Mouse (Mus musculus): ENCODE results near the gene Pnlip.

Pnlip gene

DNA sequence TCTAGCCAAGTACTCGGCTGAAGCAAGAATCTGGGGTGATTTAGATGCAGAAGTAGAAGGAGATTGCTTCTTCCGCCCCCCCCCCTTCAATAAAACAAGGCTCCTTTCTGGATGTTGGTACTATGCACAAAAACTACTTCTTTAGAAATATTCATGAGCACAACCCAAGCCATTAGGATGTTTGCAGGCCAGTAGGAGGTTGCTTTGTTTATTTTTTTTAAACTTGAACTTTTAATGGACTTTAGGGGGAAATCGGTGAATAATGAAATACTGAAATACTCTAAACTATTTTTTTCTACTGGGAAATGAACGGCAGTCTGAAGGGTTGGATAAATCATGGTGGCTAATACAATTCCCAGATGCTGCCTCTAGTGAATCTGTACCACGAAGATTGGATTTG lies at the start of gene Pnlip:
Gene Pnlip, plus strand, starts transcription at position 301 of the 400 bp plus-strand sequence.
- DNase-seq (ENCODE audit: low spot score in 2 of 2) = no peak

DNA sequence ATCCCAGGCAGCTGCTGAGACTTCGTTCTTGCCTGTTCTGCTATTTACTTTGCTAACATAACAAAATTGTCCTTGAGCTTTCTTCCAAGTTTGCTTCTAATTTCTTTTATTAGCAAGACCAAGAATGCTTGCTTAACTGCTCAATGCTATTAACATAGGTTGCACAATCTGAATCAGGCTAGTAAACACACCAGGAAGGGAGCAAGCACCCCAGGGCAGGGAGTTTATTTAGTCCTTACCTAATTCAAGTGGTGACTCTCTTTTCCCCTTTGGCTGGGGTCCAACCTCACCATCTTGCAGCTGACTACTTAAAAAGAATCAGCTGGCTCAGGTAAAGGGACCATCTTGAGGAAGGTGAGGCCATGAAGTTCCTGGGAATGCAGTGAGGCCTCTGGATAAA lies 42.6 kb upstream of the Pnlip start:
- DNase-seq (ENCODE audit: low spot score in 2 of 2) = no peak

DNA sequence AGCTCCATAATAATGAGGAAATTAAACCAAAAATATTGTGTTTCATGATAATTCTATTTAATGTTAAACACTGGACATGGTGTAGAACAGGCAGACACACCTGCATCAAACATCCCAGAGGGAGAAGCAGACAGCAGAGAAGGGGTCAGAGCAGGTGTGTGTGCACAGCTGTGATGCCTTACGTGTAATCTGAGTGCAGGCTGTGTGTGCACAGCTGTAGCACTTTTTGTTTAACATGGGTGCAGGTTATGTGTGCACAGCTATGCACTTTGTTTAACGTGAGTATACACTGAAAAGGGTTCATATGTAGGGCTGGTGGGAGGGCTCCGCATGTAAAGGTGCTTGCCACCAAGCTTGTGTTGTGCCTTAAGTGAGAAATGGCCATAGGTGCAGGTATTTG lies 39.6 kb upstream of the Pnlip start:
- DNase-seq (ENCODE audit: low spot score in 2 of 2) = no peak

DNA sequence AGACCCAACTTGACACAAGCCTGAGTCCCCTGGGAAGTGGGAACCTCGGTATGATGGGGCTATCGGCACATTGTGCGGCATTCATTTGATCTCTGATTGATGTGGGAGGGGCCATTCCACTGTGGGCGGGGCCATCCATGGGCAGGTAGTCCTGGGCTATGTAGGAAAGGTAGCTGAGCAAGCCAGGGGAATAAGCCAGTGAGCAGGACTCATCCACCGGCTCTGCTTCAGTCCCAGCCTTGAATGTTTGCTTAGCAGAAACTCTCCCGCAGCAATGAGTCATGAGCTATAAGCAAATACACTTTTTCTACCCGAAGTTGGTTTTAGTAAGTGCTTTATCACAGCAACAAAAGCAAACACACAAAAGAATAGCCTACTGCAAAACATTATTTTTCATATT lies 35.7 kb upstream of the Pnlip start:
- DNase-seq (ENCODE audit: low spot score in 2 of 2) = no peak

DNA sequence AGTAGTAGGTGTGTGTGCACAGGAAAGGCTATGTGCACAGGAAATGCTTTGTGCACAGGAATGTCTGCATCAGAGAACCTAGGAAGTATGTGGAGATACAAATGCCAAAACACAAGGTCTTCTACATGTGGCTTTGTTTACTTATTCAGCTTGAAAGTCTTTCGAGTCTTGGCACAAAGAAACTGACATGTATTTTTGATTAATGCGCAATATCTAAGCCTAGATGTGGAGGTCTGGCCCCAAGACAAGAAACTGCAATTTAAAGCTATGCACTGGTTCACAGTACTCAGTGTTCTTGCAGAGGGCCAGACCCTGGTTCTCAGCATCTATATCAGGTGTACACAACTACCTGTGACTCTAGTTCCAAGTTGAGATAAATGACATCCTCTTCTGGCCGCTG lies 31.6 kb upstream of the Pnlip start:
- DNase-seq (ENCODE audit: low spot score in 2 of 2) = no peak

DNA sequence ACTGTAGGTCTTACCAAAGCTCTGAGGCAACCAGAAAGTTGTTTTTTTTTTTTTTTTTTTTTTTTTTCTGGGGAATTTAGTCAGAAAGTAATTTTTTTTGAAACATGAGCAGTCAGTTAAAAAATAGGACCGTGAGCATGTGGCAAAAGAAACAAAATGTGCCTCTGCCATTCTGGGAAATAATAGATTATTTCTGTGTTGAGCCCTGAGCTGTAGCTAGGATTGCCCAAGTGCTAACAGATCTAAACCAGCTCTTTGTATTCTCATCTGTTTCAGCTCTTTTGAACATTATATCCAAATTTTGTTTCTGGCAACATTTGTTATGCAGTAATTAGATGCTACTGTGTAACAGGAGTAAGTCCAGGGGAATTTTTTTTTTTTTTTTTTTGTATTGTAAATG lies 30.7 kb upstream of the Pnlip start:
- DNase-seq (ENCODE audit: low spot score in 2 of 2) = no peak

DNA sequence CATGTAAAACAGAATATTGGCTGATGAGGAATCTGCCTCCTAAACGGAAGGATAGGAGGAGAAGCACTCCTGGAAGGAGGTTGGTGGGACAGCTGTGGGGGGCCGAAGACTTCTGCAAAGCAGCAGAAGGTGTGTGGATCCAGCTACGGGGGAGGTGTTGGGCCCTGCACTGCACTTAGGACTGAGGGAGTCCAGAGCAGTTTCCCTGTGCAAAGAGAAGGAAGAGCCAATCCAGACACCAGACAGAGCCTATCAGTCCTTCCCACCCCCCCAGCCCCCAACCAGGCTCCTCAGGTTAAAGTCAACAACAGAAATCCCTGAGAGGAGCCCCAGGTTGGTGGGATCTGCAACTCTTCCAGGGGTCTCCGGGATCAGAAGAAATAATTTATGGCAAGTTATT lies 27.5 kb upstream of the Pnlip start:
- DNase-seq (ENCODE audit: low spot score in 2 of 2) = no peak

DNA sequence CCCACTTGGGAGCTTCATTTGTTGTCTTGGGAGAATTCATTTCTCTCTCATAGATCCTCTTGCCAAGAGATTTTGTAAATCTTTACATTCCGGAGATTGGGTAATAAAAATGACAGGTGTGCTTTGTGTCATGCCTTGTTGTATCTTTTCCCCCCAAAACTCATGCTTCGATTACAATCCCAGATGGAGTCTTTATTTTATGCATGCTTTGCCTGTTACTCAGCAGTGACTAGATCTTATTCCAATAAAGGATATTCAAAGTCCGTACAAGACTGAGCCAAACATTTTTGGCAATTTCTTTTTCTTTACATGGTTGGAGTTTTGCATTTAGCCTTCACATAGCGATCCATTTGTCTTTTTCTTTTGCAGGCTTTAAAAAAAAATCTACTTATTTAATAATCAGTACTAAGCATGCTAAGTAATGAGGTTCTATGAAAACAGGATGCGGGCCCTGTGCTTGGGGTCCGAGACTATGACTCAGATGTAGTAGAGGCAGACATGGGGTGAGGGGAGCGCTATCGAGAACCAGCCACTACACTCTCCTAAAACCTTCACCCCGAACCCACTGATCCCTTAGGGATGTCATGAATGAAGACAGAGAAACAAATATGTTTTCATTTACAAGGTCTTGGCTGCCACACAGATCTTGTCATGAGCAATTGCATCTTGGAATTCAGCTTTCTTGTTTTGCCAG lies 26.9 kb upstream of the Pnlip start:
- DNase-seq (ENCODE audit: low spot score in 2 of 2) = no peak

DNA sequence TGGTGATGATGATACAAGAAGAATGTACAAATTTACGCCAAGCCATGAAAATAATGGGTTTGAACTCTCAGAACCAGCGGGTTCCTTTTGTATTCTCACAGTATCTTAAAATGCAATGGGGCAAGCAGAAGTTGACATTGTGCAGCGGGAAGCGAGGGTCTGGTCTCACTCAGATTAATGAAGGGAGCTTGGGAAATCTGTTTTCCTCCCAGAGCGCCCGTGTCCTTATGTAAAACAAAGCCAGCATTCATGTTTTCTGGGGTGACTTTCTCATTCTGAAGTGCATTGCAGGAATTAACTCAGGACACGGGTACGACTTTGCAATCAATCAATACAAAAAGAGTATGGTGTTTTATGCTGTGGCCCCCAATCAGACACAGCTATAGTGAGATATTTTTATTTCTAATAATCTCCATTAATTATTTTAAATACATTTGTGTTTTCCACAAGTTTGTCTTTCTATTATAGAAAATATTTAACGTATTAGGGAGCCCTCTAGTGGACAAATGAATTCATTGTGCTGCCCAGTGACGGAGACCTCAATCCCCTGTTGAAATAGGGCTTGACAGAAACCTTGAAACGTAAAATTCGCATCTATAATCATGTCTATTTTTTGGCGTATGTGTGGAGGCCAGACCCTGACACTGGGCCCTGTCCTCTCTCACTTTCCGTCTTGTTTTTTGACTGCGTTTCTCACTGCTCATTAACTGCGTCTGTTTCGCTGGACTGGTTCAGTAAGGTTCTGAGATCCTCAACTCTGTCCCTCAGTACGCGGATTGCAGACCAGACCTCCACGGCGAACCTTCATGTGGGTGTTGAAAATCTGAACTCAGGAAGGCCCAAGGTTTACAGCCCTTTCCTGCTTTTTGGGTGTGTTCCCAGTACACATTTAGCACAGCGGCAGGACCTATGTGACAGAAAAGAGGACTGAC lies 24.6 kb upstream of the Pnlip start:
- no peak for DNase-seq (ENCODE audit: low spot score in 2 of 2)

DNA sequence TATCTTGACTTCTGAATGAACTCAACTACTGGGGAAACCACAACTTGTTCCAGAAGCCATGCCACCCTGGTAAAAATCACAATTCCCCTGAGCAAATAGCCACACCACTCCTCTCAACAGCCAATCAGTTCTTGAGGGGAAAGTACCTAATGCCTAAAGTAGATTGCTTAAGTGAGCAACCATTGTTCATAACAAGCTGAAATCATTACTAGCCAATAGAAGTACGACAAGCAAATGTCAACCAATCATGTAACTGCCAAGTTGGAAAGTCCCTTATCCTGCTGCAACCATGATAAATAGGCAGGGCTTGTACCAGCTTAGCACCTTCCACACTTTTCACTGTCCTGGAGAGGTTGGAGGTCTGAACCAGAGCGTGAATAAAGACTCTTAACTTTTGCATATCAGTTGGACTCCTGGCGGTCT lies 22.9 kb upstream of the Pnlip start:
- no peak for DNase-seq (ENCODE audit: low spot score in 2 of 2)

DNA sequence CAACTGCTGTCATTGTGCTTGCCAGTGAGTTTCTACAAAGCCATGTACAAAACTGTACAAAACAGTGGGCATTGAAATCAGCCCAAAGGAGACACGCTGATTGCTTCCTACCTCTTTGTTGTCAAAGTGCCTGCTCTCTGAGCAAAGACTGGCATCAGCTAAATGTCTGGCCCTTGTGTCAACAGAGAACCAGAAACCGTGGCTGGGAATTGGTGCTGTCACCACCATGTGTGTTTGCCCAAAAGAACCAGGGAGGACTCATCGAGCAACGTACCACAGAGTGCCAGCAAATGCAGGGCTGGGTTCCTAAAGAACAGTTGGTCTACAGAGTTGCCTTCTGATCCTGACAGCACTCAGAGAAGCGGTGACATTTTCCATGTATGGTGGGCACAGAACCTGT lies 2.3 kb upstream of the Pnlip start:
- no peak for DNase-seq (ENCODE audit: low spot score in 2 of 2)

DNA sequence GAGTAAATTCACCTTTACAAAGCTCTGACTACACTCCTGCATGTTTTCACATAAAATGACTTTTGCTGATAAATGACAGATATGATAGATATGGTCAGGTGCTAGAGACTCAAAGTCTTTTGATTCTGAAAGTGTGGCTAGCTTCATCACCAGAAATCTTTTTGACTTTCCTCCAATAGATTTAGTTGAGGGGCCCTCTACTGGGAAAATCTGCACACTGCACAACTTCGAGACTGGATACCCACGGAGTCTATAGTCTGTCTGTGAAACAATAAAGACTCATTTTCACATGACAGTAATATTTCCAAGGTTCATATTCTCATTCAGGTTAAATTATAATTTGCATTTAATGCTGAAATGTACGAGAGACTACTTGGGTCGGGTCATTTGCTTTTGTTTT lies 9.8 kb downstream of the Pnlip start:
- no peak for DNase-seq (ENCODE audit: low spot score in 2 of 2)

DNA sequence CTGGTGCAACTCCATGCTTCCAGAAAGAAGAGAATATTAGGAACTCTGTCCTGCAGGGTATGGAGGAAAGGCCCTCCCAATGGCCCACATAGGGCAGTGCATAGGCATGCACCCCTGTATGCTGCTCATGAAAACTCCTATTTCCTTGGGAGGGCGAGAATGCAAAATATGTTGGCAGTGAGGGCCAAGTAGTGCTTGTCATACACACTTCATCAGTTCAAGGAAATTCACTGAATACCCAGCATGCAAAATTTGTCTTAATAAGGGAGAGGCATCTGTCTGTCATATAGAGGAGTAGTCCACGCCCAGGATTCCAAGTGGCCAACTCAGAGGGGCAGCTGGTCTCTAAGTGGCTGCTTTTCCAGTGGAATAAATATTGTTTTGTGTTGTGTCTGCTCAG lies 11.0 kb downstream of the Pnlip start:
- no peak for DNase-seq (ENCODE audit: low spot score in 2 of 2)

DNA sequence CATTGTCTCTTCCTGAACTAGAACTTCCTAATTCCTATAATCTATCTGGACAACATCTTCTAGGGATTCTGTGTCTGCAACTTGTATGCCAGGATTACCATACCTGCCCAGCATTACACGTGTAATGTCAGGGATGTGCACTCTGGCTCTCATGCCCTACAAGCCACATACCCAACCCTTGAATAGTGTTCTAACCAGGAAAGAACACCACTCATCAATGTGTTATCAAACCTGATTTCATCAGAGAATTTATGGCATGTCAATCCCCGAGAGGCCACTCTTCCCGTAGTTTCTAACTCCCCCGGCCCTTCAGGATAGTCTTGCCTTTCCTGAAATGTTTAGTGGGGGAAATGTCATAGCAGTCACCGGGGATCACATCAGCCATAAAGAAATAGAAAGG lies 12.6 kb downstream of the Pnlip start:
- DNase-seq (ENCODE audit: low spot score in 2 of 2) = no peak

DNA sequence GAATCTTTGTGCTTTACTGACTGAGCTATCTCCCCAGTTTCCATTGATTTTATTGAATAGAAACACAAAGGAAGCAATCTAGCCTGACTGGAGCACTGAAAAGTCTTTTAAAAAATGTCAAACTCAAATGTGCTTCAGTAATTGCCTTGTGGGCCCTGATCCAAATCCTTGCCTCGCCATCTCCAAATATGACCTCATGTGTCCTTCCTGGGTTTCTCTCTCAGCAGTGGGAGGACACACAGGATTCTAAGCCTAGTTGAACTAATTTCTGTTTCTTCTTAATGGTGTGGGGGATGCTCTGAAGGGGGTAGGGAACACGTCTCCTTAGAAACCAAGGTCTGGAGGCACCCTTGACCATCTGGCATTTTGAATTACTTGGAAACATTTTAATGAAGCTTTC lies 22.3 kb downstream of the Pnlip start:
- no peak for DNase-seq (ENCODE audit: low spot score in 2 of 2)

DNA sequence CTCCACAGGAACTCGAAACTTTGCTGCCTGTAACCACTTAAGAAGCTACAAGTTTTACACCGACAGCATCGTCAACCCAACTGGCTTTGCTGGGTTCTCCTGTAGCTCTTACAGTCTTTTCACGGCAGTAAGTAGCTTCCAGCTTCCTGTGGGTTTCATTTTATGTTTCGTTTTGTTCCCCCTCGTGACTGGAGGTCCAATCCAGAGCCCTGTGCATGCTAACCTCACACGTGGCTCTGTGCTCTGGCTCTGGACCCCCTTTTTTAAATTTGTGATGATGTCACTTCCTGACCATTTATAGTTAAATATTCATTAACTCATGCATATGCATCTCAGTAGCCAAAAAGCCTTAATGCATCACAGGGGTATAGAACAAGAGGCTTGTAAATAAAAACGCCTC lies 24.8 kb downstream of the Pnlip start:
- DNase-seq (ENCODE audit: low spot score in 2 of 2) = no peak

DNA sequence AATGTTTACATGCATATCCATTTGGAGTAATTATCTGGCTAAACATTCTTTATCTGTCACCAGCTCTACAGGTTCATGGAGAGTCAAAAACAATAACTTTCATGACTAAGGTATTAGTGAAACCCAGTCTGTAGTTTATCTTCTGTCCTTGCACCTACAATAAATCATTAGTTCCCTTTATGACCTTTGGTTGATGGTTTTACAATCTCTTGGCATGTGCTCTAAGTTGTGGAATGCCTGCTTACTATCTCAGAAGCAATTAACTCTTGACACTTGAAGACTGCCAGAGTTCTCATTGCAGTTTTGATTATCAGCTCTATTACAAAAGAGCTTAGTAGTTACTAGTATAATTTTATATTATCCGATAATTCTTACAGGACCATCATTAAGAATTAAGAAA lies 36.6 kb downstream of the Pnlip start:
- no peak for DNase-seq (ENCODE audit: low spot score in 2 of 2)

DNA sequence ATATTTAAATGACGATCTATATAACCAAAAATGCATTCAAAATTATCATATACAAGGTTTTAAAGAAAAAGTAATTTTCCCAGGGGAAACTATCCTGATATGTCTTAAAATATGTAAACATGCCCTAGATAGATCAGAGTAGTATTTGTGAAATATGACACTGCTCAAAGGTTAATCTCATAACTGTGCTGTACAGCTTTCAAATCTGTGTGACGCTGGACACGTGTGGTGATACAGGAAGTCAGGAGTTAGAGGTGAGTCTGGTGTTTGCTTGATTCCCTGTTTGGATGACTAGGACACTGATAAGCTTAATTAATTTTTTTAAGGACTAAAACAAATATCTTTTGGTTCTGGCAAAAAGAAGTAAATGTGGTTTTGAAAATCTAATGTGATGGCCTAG lies 43.0 kb downstream of the Pnlip start:
- DNase-seq (ENCODE audit: low spot score in 2 of 2) = no peak

DNA sequence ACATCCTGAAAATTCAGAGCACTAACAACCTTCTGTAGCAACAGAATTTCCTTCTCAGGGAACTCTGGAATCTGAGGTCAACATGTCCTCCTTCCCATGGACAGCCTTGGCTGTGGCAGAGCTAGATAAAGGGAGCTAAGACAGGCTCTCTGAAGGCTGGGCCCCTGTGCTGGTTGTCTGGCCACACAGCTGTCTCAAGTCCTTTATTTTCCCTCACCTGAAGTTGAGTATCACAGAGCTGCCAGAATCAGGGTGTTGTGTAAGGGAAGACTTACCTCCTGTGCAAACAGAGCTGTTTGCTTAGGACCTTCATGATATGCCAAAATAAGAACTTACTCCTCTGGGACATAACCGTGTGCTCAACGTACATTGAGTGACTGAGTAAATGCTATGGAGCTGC lies 43.9 kb downstream of the Pnlip start:
- no peak for DNase-seq (ENCODE audit: low spot score in 2 of 2)

DNA sequence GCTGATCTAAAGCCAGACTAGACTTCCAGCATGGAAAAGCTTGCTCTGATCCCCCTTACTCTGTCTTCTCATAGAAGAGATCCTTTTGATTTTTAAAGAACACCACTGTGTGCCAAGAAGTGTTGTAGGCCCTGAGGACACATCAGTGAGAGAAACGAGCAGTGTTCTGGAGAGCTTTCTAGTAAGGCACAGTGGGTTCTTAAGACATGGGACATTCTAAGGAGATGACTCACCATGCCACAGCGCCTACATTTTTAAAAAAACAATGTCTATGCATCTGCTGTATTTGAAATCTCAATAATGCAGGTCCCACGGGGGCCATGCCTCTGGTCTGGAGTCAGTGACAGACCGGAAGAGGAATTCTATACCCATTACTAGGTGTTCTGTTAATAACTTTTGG lies 52.3 kb downstream of the Pnlip start:
- DNase-seq (ENCODE audit: low spot score in 2 of 2) = no peak

DNA sequence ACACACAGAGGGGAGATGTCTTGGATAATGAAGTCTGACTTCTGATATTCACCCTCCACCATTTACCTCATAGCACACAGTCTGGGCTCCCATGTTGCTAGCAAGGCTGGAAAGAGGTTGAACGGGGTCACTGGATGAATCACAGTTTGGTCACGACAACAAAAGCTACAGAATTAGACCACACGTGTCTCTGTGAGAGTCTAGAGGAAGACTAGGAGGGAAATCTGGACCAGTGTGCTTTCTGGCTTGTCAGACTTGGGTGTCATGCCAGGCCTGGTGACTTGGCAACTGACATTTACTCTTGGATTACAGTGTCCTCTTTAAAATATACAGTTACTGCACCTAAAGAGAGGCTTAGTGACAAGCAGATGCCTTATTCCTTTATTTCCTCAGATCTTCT lies 56.3 kb downstream of the Pnlip start:
- DNase-seq (ENCODE audit: low spot score in 2 of 2) = no peak

DNA sequence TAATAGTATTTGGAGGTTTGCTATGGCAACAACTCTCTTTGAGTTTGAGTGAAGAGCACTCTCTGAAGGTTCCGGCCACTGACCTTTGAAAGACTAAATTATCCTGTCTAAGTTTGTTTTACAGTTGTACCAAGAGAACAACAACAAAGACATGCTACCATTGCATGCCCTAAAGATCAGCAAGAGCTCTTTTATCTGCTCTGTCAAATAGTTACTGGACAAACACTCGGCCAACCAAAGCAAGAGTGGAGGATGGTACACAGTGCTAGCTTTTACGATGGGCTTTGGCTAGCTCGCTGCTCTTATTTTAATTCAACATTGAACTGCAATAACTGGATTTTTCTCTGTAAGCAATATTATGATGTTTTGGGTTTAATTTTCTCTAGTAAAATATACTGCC lies 65.6 kb downstream of the Pnlip start:
- no peak for DNase-seq (ENCODE audit: low spot score in 2 of 2)

DNA sequence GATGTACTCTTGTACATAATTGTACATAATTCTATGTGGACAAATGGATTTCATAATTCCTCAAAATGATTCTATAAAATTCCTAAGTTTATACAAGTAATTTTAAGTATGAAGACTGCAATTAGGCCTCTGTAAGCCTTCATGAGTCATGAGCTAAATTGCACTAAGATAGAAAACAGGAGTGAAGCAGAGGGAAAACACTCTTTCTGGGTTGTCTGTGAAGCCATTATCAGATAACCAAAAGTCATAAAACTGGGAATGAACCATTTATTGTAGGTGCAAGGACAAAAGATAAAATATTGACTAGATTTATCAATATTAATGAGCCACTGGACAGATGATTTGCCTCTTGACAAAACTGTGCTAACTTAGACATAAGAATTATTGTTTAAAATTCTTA lies 68.1 kb downstream of the Pnlip start:
- DNase-seq (ENCODE audit: low spot score in 2 of 2) = no peak
